Comparison of ENCODE assay signal across 12 mouse cellular contexts in genomic region chr1:134741946-134742661, GRCm38 (mm10).
DNase-seq lines count a peak whose midpoint lies in the region; ATAC-seq and TF ChIP-seq lines count a peak whose summit lies in the region.
"Had no signal": no experiment of that assay in that cellular context is flagged by ENCODE, and none has a peak within 500 bp of the region (broad histone marks: within the 10 kb centered on the region; RNA-seq: fewer than 3 reads in every experiment).

No protein-coding gene starts in this region.

- no peaks in the 10 kb centered on the region for H3K27me3 ChIP-seq in midbrain, embryonic 11.5 days (ENCODE audit: control insufficient read depth, insufficient read depth, low read length)
- H3K27me3 ChIP-seq in midbrain, embryonic 13.5 days, result no peaks in the 10 kb centered on the region
- H3K27me3 ChIP-seq in liver, embryonic 14.5 days (ENCODE audit: control insufficient read depth, insufficient read depth, low read length), result no peaks in the 10 kb centered on the region
- H3K27me3 ChIP-seq: midbrain, embryonic 15.5 days had no signal

- no peak overlapping the region for H3K4me2 ChIP-seq in midbrain, embryonic 11.5 days
- H3K4me2 ChIP-seq in midbrain, embryonic 13.5 days (replicated peaks), result no peak overlapping the region
- peak overlapping the region; percentile 60 for H3K4me2 ChIP-seq in liver, embryonic 14.5 days (ENCODE audit: low read depth)
- H3K4me2 ChIP-seq: midbrain, embryonic 15.5 days had no signal

- no peak overlapping the region for H3K27ac ChIP-seq in midbrain, embryonic 11.5 days (ENCODE audit: low read depth, low read length)
- no peak overlapping the region for H3K27ac ChIP-seq in midbrain, embryonic 13.5 days
- H3K27ac ChIP-seq in liver, embryonic 14.5 days, result peak overlapping the region; percentile 63
- H3K27ac ChIP-seq: gastrocnemius, adult 2 months; midbrain, embryonic 15.5 days had no signal

- H3K9ac ChIP-seq in midbrain, embryonic 11.5 days (ENCODE audit: low read length), result no peak overlapping the region
- H3K9ac ChIP-seq in midbrain, embryonic 13.5 days (replicated peaks), result no peak overlapping the region
- H3K9ac ChIP-seq in liver, embryonic 14.5 days (replicated peaks), result no peak overlapping the region; the same call in 1 of the 2 replicates
- H3K9ac ChIP-seq: midbrain, embryonic 15.5 days had no signal

- H3K4me1 ChIP-seq in midbrain, embryonic 11.5 days (ENCODE audit: control insufficient read depth, insufficient read depth, low read length), result no peaks in the 10 kb centered on the region
- no peaks in the 10 kb centered on the region for H3K4me1 ChIP-seq in midbrain, embryonic 13.5 days (replicated peaks)
- H3K4me1 ChIP-seq in liver, embryonic 14.5 days (replicated peaks; ENCODE audit: control insufficient read depth in 2 of 2, insufficient read depth in 2 of 2, low read length in 1 of 2), result peaks cover 20 to 25% of the 10 kb centered on the region in 2 experiments
- H3K4me1 ChIP-seq: midbrain, embryonic 15.5 days had no signal

- peak; percentile 56 for TF ChIP-seq EP300 in liver, embryonic 14.5 days (IDR thresholded peaks at IDR 0.05; ENCODE audit: low read depth)

- H3K4me3 ChIP-seq in midbrain, embryonic 11.5 days (ENCODE audit: low read depth, low read length), result no peak overlapping the region
- no peak overlapping the region for H3K4me3 ChIP-seq in midbrain, embryonic 13.5 days (replicated peaks)
- 0 out of 4 replicates have a peak overlapping the region, but pooled peaks of 1 of the 2 experiments have one; percentile 0 for H3K4me3 ChIP-seq in liver, embryonic 14.5 days (ENCODE audit: insufficient read depth in 1 of 2, low read depth in 2 of 2, low read length in 2 of 2)
- H3K4me3 ChIP-seq: gastrocnemius, adult 2 months; midbrain, embryonic 15.5 days had no signal

- H3K9me3 ChIP-seq in midbrain, embryonic 11.5 days (ENCODE audit: control insufficient read depth, low read length), result no peaks in the 10 kb centered on the region
- H3K9me3 ChIP-seq in midbrain, embryonic 13.5 days, result no peaks in the 10 kb centered on the region
- no peaks in the 10 kb centered on the region for H3K9me3 ChIP-seq in liver, embryonic 14.5 days (ENCODE audit: control insufficient read depth, low read length)
- H3K9me3 ChIP-seq: midbrain, embryonic 15.5 days had no signal

- H3K36me3 ChIP-seq in midbrain, embryonic 11.5 days (ENCODE audit: control insufficient read depth, insufficient read depth, low read length), result peaks cover 2% of the 10 kb centered on the region; the same call in 1 of the 2 replicates
- no peaks in the 10 kb centered on the region for H3K36me3 ChIP-seq in midbrain, embryonic 13.5 days
- no peaks in the 10 kb centered on the region for H3K36me3 ChIP-seq in liver, embryonic 14.5 days (replicated peaks; ENCODE audit: control insufficient read depth, insufficient read depth, low read depth)
- H3K36me3 ChIP-seq: midbrain, embryonic 15.5 days had no signal

- 0 out of 2 replicates have a peak, but pooled peaks have one; percentile 33 for ATAC-seq in midbrain, embryonic 11.5 days (ENCODE audit: low FRiP score)
- no peak for ATAC-seq in midbrain, embryonic 13.5 days
- peak; percentile 98 for ATAC-seq in liver, embryonic 14.5 days (ENCODE audit: insufficient read depth)
- ATAC-seq: midbrain, embryonic 15.5 days had no signal

- WGBS in midbrain, embryonic 11.5 days, result 85% methylated on average over 7 of the region's 7 CpGs
- 85% methylated on average over 7 of the region's 7 CpGs for WGBS in midbrain, embryonic 13.5 days
- WGBS in liver, embryonic 14.5 days (ENCODE audit: insufficient replicate concordance), result 17% methylated on average over 7 of the region's 7 CpGs

- peak; percentile 23 for DNase-seq in cerebellum, adult 9-11 months
- no peak for DNase-seq in cerebellum, adult 9-10 months
- no peak for DNase-seq in midbrain, embryonic 11.5 days (ENCODE audit: low spot score, missing footprints)
- peak; percentile 67 to 69 (median 68) for DNase-seq in liver, embryonic 14.5 days (ENCODE audit: low read depth in 3 of 3, low spot score in 3 of 3)
- DNase-seq in yolk sac, embryonic 10.5 days (ENCODE audit: low spot score), result peak; percentile 20
- DNase-seq in gastrocnemius, adult 18-20 months (ENCODE audit: low spot score), result no peak
- DNase-seq in thymus, postnatal 10 days (ENCODE audit: low spot score in 2 of 2), result no peak
- DNase-seq: gastrocnemius, adult 2 months; heart, postnatal 10 days; kidney, adult 8-10 months had no signal

- peak; percentile 43 for TF ChIP-seq CTCF in liver, embryonic 14.5 days (IDR thresholded peaks at IDR 0.05; ENCODE audit: low read depth)

Comparison
In these comparisons a context has a peak if more than half of its experiments do, and no peak if none do; other contexts are left out.
1. DNase-seq: peak in cerebellum, adult 9-11 months (single experiment), liver, embryonic 14.5 days (3 of 3) and yolk sac, embryonic 10.5 days (single experiment); none in cerebellum, adult 9-10 months (single experiment), midbrain, embryonic 11.5 days (single experiment), gastrocnemius, adult 18-20 months (single experiment) and thymus, postnatal 10 days (0 of 2).